Mouse (Mus musculus) ovary, postnatal 36 days (tissue): ENCODE measurements at regions not wholly inside any gene's neighbourhood (a gene's known extent, or its start where the extent isn't known, plus 50 kb on each side); places are given as distances from the start of the nearest gene placed in this dataset.
A peak's percentile ranks its signal among the peaks of the same experiment; 100 is the strongest.

Source experiments
- DNase-seq: peaks from one replicate; pipeline ENCODE4 v3.0.0; 2022; ENCODE audit warnings: low spot score, mixed read lengths

DNA sequence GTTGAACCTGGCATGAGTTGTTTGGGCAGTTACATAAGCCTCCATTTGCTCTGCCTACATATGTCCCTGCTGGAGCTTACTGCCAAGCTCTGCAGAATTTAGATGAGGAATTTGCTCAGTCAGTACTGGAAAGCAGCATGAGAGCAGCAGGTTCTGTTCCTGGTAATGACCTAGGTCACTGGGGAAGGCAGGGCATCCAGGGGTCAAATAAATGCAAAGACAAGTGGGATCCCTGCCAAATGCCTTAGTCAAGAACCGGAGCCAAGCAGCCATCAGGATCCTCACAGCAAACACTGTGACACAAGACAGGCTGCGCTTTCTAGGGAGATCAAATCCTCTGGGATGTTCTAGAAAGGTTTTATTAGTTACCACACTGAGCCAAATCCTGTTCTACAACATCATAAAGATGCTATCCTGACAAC, 444.2 kb downstream of the Basp1 start:
- DNase-seq: no peak

DNA sequence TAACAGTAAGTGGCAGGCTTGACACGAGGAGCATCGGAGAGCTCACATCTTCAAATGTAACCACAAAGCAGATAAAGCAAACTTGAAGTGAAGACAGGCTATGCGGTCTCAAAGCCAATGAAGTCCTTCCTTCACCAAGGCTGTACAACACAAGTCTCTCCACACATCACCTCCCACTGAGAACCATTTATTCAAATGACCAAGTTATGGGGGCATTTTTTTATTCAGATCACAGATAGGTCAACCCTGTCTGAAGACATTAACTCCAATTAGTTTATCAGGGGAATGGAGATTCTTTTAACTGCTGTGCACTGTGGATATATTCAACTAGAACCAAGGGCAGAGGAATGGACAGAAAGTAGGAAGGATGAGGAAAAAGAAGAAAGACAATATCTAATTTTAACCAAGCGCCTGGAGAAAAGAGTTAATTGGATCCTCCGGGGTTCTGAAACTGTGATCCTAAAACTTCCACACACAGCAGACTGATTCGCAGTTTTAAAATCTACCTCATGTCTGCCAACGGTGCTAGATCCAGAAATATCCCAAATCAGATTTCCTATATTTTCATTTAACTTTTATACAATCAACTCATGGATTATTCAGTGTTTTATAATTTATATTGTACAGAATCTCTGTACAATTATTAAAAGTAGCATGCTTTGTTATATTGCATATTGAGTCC, 444.8 kb downstream of the Basp1 start:
- no peak for DNase-seq

DNA sequence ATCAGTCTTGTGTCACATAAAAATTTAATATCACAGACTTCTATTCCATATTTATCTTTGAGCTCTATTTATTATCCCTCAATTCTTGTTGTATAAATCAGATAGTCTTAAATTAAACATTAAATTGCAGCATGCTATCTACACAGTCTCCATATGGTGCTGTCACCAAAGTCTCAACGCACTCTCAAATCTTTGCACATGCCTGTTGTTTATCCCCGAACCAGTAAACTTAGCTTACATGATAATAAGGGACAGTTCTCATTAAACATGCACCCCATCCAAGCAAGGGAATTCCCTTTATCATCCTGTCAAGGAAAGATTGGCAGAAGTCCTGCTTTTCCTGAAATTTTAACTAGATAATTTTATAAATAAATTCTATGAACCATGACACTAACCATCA, 483.8 kb downstream of the Basp1 start:
- no peak for DNase-seq

GRCm38 (mm10) chr15:24911866-24912265, 501.7 kb downstream of the Basp1 start:
- DNase-seq: no peak

- DNase-seq: no peak
Measured at GRCm38 (mm10) chr15:24911466-24911865, 502.1 kb downstream of the Basp1 start.

GRCm38 (mm10) chr15:24906957-24907356, 506.6 kb downstream of the Basp1 start:
- DNase-seq: no peak

- DNase-seq: no peak
Measured at GRCm38 (mm10) chr15:24878846-24879245, 534.7 kb downstream of the Basp1 start.

DNA sequence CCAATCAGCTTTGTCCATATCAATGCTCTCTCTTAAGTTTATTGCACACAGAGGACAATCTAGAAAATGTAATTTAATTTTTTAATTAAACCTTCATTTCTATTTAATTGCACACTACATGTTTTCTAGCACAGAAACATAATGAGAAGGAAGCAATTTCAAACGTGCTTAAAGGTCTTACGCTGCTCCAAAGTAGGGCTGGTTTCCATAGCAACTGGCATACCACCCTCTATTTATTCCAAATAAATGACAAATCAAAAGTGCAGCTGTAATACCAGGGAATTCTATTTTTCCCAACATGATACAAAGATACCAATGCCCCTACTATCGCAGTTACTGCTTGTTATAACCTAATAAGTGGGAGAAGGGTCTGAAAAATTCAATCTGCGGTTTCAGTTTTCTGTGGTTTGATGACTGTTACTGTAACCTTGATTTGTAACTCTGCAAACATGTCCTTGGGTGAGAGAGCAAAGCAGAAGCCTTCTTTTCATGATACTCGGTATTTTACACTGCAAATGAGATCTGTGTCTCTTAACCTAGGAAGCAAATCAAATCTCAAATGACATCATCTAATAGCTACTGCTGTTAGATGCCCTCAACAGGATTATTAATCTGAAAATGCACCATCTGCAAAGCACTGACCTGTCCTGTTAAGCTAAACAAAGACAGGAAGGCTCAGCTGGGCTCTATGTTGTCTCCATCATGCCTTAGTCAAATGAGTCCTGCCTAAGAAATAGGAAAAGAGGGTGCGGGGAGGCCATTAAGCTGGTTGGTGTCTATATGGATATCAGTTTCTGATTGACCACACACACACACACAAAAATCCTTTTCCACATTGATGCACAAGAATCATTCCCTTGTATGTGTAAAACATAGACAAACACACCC, 535.6 kb downstream of the Basp1 start:
- no peak for DNase-seq

DNA sequence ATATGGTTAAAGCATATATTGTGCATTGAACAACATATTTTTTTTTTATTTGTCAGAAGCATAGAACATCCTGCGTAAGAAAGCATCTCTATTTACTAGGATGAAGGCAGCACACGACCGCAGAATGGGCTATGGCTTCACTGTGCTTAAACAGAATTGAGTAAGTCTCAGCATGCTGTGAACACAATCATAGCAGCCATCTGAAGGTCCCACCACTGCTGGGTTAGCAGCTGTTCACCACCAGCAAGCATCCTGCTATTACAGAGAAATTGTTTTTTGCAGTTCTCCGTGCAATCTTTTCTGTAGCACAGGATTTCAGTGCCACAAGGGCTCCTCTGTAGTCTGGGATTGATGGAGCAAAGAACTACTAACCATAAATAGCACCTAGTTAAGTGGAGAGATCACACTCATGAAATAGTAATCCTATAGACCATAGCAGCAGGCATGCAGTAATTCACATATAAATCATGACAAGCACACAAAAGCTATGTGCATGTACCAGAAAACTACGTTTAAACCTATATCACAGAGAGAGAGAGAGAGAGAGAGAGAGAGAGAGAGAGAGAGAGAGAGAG, 537.3 kb downstream of the Basp1 start:
- no peak for DNase-seq

- DNase-seq: no peak
Measured at GRCm38 (mm10) chr15:24840271-24840670, 573.3 kb downstream of the Basp1 start.

GRCm38 (mm10) chr15:24838390-24838789, 575.2 kb downstream of the Basp1 start:
- DNase-seq: no peak

DNA sequence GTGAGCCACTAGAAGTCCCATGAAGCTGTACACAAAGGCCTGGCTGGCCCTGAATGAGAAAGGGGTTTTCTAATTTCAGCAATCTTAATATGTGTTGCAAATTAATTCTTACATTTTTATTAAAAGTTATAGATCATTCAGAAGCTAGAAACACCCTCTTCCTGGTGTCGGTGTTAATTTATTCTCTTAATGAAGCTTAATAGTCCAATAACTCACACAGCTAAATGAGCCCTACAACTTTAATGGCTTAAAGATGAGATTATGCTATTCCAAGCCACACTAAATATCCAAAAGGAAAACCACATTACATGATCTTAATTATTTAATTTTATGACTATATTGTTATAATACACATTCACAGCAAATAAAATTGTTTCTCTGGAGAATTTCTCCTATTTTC, 585.7 kb downstream of the Basp1 start:
- no peak for DNase-seq

- no peak for DNase-seq
Measured at GRCm38 (mm10) chr15:24827259-24827658, 586.3 kb downstream of the Basp1 start.

- DNase-seq: no peak
Measured at GRCm38 (mm10) chr15:24796836-24797235, 616.7 kb downstream of the Basp1 start.

GRCm38 (mm10) chr15:24793381-24793780, 620.2 kb downstream of the Basp1 start:
- no peak for DNase-seq

- DNase-seq: no peak
Measured at GRCm38 (mm10) chr15:24786336-24786735, 627.2 kb downstream of the Basp1 start.

DNA sequence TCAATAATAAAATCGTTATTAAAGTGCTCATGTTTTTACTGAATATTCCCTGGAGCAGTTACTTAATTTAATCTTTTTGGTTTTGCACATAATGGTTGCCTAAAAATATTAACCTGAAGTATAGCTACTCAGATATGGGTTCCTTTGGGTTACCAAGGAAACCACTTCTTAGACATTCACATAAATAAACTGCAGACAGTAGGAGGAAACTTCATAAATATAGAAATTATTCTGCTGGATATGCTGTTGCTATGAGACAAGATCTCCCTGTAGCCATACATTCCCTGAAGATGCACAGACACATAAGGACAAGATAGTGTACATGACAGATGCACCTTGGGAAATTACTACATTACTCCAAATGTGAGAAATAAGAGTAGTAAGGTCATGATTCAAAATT, 635.3 kb downstream of the Basp1 start:
- no peak for DNase-seq

- DNase-seq: no peak
Measured at GRCm38 (mm10) chr15:24751480-24752157, 661.9 kb downstream of the Basp1 start.

DNA sequence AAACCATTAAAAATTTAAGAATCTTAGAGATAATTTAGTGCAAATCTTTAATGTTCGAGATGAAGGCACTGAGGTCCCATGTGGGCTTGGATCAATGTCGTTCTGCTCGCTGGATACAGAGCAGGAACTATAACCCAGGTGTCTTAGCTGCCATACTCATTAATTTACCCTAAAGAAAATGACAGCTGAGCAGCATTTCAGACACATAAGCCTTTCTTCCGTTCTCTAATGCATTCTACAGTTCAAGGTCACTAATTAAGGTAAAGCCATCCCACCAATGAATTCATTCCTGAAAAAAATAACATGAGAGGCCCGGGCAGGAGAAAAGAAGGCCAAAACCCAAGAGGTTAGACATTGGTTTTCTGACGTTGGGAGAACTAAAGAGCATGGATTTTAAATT, 670.3 kb downstream of the Basp1 start:
- no peak for DNase-seq

GRCm38 (mm10) chr15:24725170-24725569, 688.4 kb downstream of the Basp1 start:
- DNase-seq: no peak

DNA sequence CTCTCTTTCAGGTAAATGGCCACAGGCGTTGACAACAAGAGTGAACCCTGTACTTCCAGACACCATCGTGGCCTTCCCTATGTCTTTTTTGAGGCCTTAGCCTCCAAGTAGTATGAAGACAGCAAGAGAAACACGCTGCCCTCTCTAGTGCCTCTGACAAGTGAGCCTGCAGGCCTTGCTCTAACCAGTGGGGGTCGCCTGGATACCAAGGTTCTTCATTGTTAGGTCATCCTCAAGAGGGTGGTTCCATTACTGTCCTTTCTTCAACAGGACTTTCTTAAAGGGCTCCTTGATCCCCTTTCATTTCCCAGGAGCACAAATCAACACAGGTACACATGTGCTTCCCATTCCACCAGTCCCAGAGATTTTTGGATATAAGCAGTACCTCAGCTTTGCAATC, 688.9 kb downstream of the Basp1 start:
- DNase-seq: peak; percentile 6

DNA sequence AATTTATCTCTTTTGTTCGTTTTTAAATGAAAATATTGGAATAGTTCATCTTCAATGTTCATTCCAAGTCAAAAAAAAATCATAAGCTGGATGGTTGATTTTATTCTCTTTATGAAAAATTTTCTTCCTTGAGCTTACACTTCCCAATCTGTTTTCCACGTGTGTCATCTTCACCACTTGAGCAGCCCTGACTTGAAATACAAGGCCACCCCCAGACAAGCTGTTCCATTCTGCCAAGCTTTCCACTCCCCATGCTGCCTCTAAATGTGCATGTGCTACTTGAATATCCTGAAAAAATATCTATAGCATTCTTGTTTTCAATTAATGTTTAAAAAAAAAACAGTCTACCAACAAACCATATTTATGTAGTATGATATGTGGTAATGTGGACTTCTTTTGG, 693.2 kb downstream of the Basp1 start:
- DNase-seq: no peak

- no peak for DNase-seq
Measured at GRCm38 (mm10) chr15:24682167-24682566, 731.4 kb downstream of the Basp1 start.
